Mouse (Mus musculus) E14TG2a.4 (cell line): ENCODE data around the gene Chsy1.

Experiments
- CTCF ChIP-seq: conservative IDR thresholded peaks from 2 replicates; pipeline ENCODE4 v1.5.1; 2014; ENCODE audit warnings: low read length
- POU5F1 ChIP-seq: IDR thresholded peaks from 2 replicates; pipeline ENCODE4 v1.6.1; 2014; ENCODE audit warnings: low read length, borderline replicate concordance

- no peak for TF ChIP-seq CTCF
- TF ChIP-seq POU5F1: no peak
Observed at GRCm38 (mm10) chr7:66135644-66136043, 26.3 kb downstream of the Chsy1 start.
